Mouse (Mus musculus) myocyte (in vitro differentiated cells): Measurements from ENCODE around the gene Myrfl. TPM values are rescaled to one million over a fixed set of nuclear protein-coding genes. Genes with fewer than 3 reads are reported as not detected.

Experiments
- H3K27me3 ChIP-seq: one replicate; pipeline ENCODE4 v1.6.1; 2011; ENCODE audit not compliant: control insufficient read depth, insufficient read depth, insufficient read length
- H3K36me3 ChIP-seq: one replicate; pipeline ENCODE4 v1.6.1; 2011; ENCODE audit not compliant: control insufficient read depth, insufficient read depth
- H3K4me2 ChIP-seq: one replicate; pipeline ENCODE4 v1.6.1; 2011; ENCODE audit warnings: low read depth, control low read depth
- H3K4me3 ChIP-seq: one replicate; pipeline ENCODE4 v1.5.1; 2011; ENCODE audit warnings: mild to moderate bottlenecking, control low read depth, moderate library complexity
- H3K79me2 ChIP-seq: one replicate; pipeline ENCODE4 v1.6.1; 2011; ENCODE audit not compliant: control insufficient read depth, insufficient read depth
- H3ac ChIP-seq: one replicate; pipeline ENCODE4 v1.6.1; 2011; ENCODE audit not compliant: control insufficient read depth, insufficient read length
- CEBPB ChIP-seq: IDR thresholded peaks from 2 replicates; pipeline ENCODE4 v1.6.1; 2011; ENCODE audit warnings: mild to moderate bottlenecking, moderate library complexity; ENCODE audit not compliant: poor library complexity, insufficient read depth, severe bottlenecking
- E2F4 ChIP-seq: IDR thresholded peaks from one replicate; pipeline ENCODE4 v1.6.1; 2011; ENCODE audit warnings: mild to moderate bottlenecking, control low read depth, moderate library complexity; ENCODE audit not compliant: insufficient read depth
- MAX ChIP-seq: IDR thresholded peaks from one replicate; pipeline ENCODE4 v1.6.1; 2011; ENCODE audit warnings: low read depth, mild to moderate bottlenecking, control low read depth
- MYOD1 ChIP-seq, 3 experiments: IDR thresholded peaks; one replicate each; pipeline ENCODE4 v1.6.1; 2011; ENCODE audit warnings: control low read depth in 2 of 3, low read depth in 2 of 3, mild to moderate bottlenecking in 2 of 3, moderate library complexity in 1 of 3; ENCODE audit not compliant: insufficient read length in 2 of 3, control insufficient read depth in 1 of 3
- MYOG ChIP-seq, 3 experiments: IDR thresholded peaks; one replicate each; pipeline ENCODE4 v1.6.1; 2011; ENCODE audit warnings: control low read depth in 2 of 3, low read depth in 2 of 3, mild to moderate bottlenecking in 2 of 3; ENCODE audit not compliant: insufficient read length in 2 of 3, control insufficient read depth in 1 of 3, insufficient read depth in 1 of 3
- POLR2A ChIP-seq: IDR thresholded peaks from one replicate; pipeline ENCODE4 v1.6.1; 2011; ENCODE audit warnings: low read depth, mild to moderate bottlenecking, control low read depth, moderate library complexity; ENCODE audit not compliant: insufficient read length
- POLR2AphosphoS2 ChIP-seq: IDR thresholded peaks from one replicate; pipeline ENCODE4 v1.6.1; 2011; ENCODE audit warnings: low read depth, control low read depth; ENCODE audit not compliant: insufficient read length
- REST ChIP-seq: IDR thresholded peaks from one replicate; pipeline ENCODE4 v1.6.1; 2011; ENCODE audit warnings: mild to moderate bottlenecking, control low read depth, moderate library complexity; ENCODE audit not compliant: insufficient read depth, insufficient read length
- SRF ChIP-seq: IDR thresholded peaks from one replicate; pipeline ENCODE4 v1.6.1; 2011; ENCODE audit warnings: low read depth; ENCODE audit not compliant: control insufficient read depth, insufficient read length
- TCF12 ChIP-seq: IDR thresholded peaks from one replicate; pipeline ENCODE4 v1.6.1; 2011; ENCODE audit warnings: mild to moderate bottlenecking, control low read depth; ENCODE audit not compliant: poor library complexity, insufficient read depth, severe bottlenecking
- TCF3 ChIP-seq: IDR thresholded peaks from one replicate; pipeline ENCODE4 v1.6.1; 2011; ENCODE audit warnings: low read depth, control low read depth; ENCODE audit not compliant: insufficient read length
- USF1 ChIP-seq: IDR thresholded peaks from one replicate; pipeline ENCODE4 v1.6.1; 2011; ENCODE audit warnings: low read depth, mild to moderate bottlenecking, control low read depth, moderate library complexity
- polyA plus RNA-seq: library from polyadenylated mRNA; unstranded; fragments of >200 nt; fragmentation: generic; extraction: Trizol; gene quantifications from one replicate; pipeline ENCODE4 v1.2.1, GENCODE M21; 2012; ENCODE audit warnings: missing spikeins

The Myrfl gene
- polyA plus RNA-seq, 1 experiment, result 0.04 TPM

GRCm38 (mm10) chr10:116741343-116741742 lies 155.4 kb downstream of the Myrfl start:
- H3K4me2 ChIP-seq, result no peak overlapping the region
- no peaks in the 10 kb centered on the region for H3K36me3 ChIP-seq
- no peaks in the 10 kb centered on the region for H3K27me3 ChIP-seq
- H3K79me2 ChIP-seq, result no peaks in the 10 kb centered on the region
- no peak for TF ChIP-seq TCF3
- no peak for TF ChIP-seq USF1
- no peak for TF ChIP-seq TCF12
- TF ChIP-seq MYOD1 (IDR thresholded peaks at IDR 0.05; ENCODE audit: control insufficient read depth in 1 of 3, insufficient read length in 2 of 3, low read depth in 2 of 3), result no peak
- no peak for TF ChIP-seq E2F4
- no peak for TF ChIP-seq REST
- TF ChIP-seq POLR2AphosphoS2, result no peak
- TF ChIP-seq CEBPB, result no peak
- no peak for TF ChIP-seq MYOG (IDR thresholded peaks at IDR 0.05; ENCODE audit: control insufficient read depth in 1 of 3, insufficient read depth in 1 of 3, insufficient read length in 2 of 3, low read depth in 2 of 3)
- TF ChIP-seq MAX, result no peak
- TF ChIP-seq POLR2A, result no peak
- TF ChIP-seq SRF, result no peak
- no peak overlapping the region for H3K4me3 ChIP-seq
- H3ac ChIP-seq, result no peak overlapping the region

- H3K27me3 ChIP-seq, result no peaks in the 10 kb centered on the region
- no peaks in the 10 kb centered on the region for H3K79me2 ChIP-seq
- H3K4me3 ChIP-seq, result no peak overlapping the region
- H3K36me3 ChIP-seq, result no peaks in the 10 kb centered on the region
- TF ChIP-seq MAX, result no peak
- peak in 1 of 3 experiments; percentile 48 for TF ChIP-seq MYOD1 (IDR thresholded peaks at IDR 0.05; ENCODE audit: control insufficient read depth in 1 of 3, insufficient read length in 2 of 3, low read depth in 2 of 3)
- H3K4me2 ChIP-seq, result peak overlapping the region; percentile 38
- no peak overlapping the region for H3ac ChIP-seq
Measured at GRCm38 (mm10) chr10:116740073-116740472, 156.6 kb downstream of the Myrfl start.

GRCm38 (mm10) chr10:116738533-116738932 lies 158.2 kb downstream of the Myrfl start:
- Histone ChIP-seq H3K36me3 (no peaks in the 10 kb centered on the region), H3K4me3 (no peak overlapping the region), H3K4me2 (no peak overlapping the region), H3K27me3 (no peaks in the 10 kb centered on the region), H3K79me2 (no peaks in the 10 kb centered on the region), H3ac (no peak overlapping the region)
- TF ChIP-seq MAX (no peak), SRF (no peak), TCF3 (no peak), E2F4 (no peak), POLR2AphosphoS2 (no peak), MYOG (IDR thresholded peaks at IDR 0.05; ENCODE audit: control insufficient read depth in 1 of 3, insufficient read depth in 1 of 3, insufficient read length in 2 of 3, low read depth in 2 of 3) (no peak), REST (no peak), USF1 (no peak), POLR2A (no peak), CEBPB (no peak), MYOD1 (IDR thresholded peaks at IDR 0.05; ENCODE audit: control insufficient read depth in 1 of 3, insufficient read length in 2 of 3, low read depth in 2 of 3) (no peak), TCF12 (no peak)

GRCm38 (mm10) chr10:116735607-116736006 lies 161.1 kb downstream of the Myrfl start:
- TF ChIP-seq USF1, result no peak
- TF ChIP-seq SRF, result no peak
- no peak for TF ChIP-seq TCF3
- no peak for TF ChIP-seq CEBPB
- TF ChIP-seq TCF12, result no peak
- no peak for TF ChIP-seq MYOG (IDR thresholded peaks at IDR 0.05; ENCODE audit: control insufficient read depth in 1 of 3, insufficient read depth in 1 of 3, insufficient read length in 2 of 3, low read depth in 2 of 3)
- TF ChIP-seq POLR2A, result no peak
- no peak for TF ChIP-seq REST
- TF ChIP-seq MYOD1 (IDR thresholded peaks at IDR 0.05; ENCODE audit: control insufficient read depth in 1 of 3, insufficient read length in 2 of 3, low read depth in 2 of 3), result no peak
- no peak for TF ChIP-seq POLR2AphosphoS2
- no peak for TF ChIP-seq E2F4
- TF ChIP-seq MAX, result no peak
- Histone ChIP-seq H3K36me3 (no peaks in the 10 kb centered on the region), H3K79me2 (no peaks in the 10 kb centered on the region), H3K4me3 (no peak overlapping the region), H3K4me2 (no peak overlapping the region), H3ac (no peak overlapping the region), H3K27me3 (no peaks in the 10 kb centered on the region)

GRCm38 (mm10) chr10:116733651-116734050 lies 163.1 kb downstream of the Myrfl start:
- no peaks in the 10 kb centered on the region for H3K79me2 ChIP-seq
- TF ChIP-seq CEBPB, result no peak
- no peak for TF ChIP-seq POLR2A
- no peak for TF ChIP-seq USF1
- TF ChIP-seq MYOG (IDR thresholded peaks at IDR 0.05; ENCODE audit: control insufficient read depth in 1 of 3, insufficient read depth in 1 of 3, insufficient read length in 2 of 3, low read depth in 2 of 3), result no peak
- TF ChIP-seq TCF3, result no peak
- no peak for TF ChIP-seq POLR2AphosphoS2
- no peak for TF ChIP-seq SRF
- TF ChIP-seq TCF12, result no peak
- no peak for TF ChIP-seq MAX
- TF ChIP-seq REST, result no peak
- TF ChIP-seq MYOD1 (IDR thresholded peaks at IDR 0.05; ENCODE audit: control insufficient read depth in 1 of 3, insufficient read length in 2 of 3, low read depth in 2 of 3), result no peak
- no peak for TF ChIP-seq E2F4
- no peak overlapping the region for H3ac ChIP-seq
- H3K27me3 ChIP-seq, result no peaks in the 10 kb centered on the region
- H3K4me3 ChIP-seq, result no peak overlapping the region
- peak overlapping the region; percentile 18 for H3K4me2 ChIP-seq
- H3K36me3 ChIP-seq, result no peaks in the 10 kb centered on the region
